Mouse (Mus musculus) midbrain, embryonic 16.5 days (tissue): ENCODE results near the gene Pik3cb. TPM values are rescaled to one million over a fixed set of nuclear protein-coding genes. Genes with fewer than 3 reads are reported as not detected.

ENCODE experiments used
- ATAC-seq: fragments of 200-750 bp; cut with Nextera tagmentation; 2 replicates; pipeline ENCODE4 v1.8.0; 2017; ENCODE audit warnings: moderate TSS enrichment
- H3K27ac ChIP-seq: fragments of 300-500 bp; sonication (generic); 2 replicates; pipeline ENCODE4 v1.5.1; 2014; ENCODE audit warnings: mild to moderate bottlenecking, low read length, mixed read lengths
- H3K27me3 ChIP-seq: fragments of 300-500 bp; sonication (generic); 2 replicates; pipeline ENCODE4 v1.6.1; 2014; ENCODE audit warnings: low read depth, low read length, mixed read lengths; ENCODE audit not compliant: control insufficient read depth, insufficient read depth
- H3K36me3 ChIP-seq: fragments of 300-500 bp; sonication (generic); 2 replicates; pipeline ENCODE4 v1.6.1; 2014; ENCODE audit warnings: mild to moderate bottlenecking, low read length, moderate library complexity, mixed read lengths; ENCODE audit not compliant: control insufficient read depth, insufficient read depth
- H3K4me1 ChIP-seq: fragments of 300-500 bp; sonication (generic); 2 replicates; pipeline ENCODE4 v1.6.1; 2014; ENCODE audit warnings: mild to moderate bottlenecking, low read length, mixed read lengths; ENCODE audit not compliant: control insufficient read depth, insufficient read depth
- H3K4me2 ChIP-seq: fragments of 300-500 bp; sonication (generic); 2 replicates; pipeline ENCODE4 v1.6.1; 2014; ENCODE audit warnings: mild to moderate bottlenecking, low read length, mixed read lengths
- H3K4me3 ChIP-seq: fragments of 300-500 bp; sonication (generic); 2 replicates; pipeline ENCODE4 v1.5.1; 2014; ENCODE audit warnings: low read depth, mild to moderate bottlenecking, low read length, moderate library complexity, mixed read lengths
- H3K9ac ChIP-seq: fragments of 300-500 bp; sonication (generic); 2 replicates; pipeline ENCODE4 v1.6.1; 2014; ENCODE audit warnings: low read depth, low read length, mixed read lengths
- H3K9me3 ChIP-seq: fragments of 300-500 bp; sonication (generic); replicated peaks from 2 replicates; pipeline ENCODE4 v1.6.1; 2014; ENCODE audit warnings: mild to moderate bottlenecking, low read length, mixed read lengths; ENCODE audit not compliant: control insufficient read depth, poor library complexity, severe bottlenecking
- WGBS: fragments of 180-500 bp; shearing (Covaris S2); extraction: QIAGEN DNeasy Blood & Tissue Kit; methylation state at CpG from one replicate; pipeline ENCODE4 v1.1.7; 2014; 5-methylcytosine and 5-hydroxymethylcytosine counted together
- polyA plus RNA-seq: library from polyadenylated mRNA; unstranded; fragments of >200 nt; fragmentation: Nextera tagmentation; extraction: Ambion mirVana; gene quantifications from 2 replicates; pipeline ENCODE4 v1.2.1, GENCODE M21; 2015

Pik3cb gene
- polyA plus RNA-seq, 1 experiment from 2014 or later: 2.3 TPM

DNA sequence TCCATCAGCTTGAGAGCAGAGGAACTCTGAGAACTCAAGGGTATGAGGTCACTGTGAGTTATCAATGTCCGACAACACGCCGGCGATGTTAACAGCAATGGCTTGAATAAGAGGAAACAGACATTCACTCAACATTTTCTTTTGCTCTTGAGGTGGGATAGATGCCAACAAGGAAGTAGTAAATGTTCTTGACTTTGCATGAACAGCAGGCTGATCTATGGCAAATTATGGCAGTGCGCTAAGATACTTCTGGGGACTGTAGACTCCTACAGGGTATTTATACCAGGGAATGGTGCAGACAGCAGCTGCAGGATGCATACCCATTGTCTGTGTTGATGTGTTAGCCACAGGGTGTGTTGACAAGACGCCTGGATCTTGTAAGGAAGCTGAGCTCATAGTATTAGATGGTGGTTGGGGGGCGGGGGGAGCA is 17.8 kb upstream of the Pik3cb start:
- Histone ChIP-seq H3K36me3 (no peaks in the 10 kb centered on the region), H3K4me3 (no peak overlapping the region), H3K27me3 (no peaks in the 10 kb centered on the region), H3K27ac (no peak overlapping the region), H3K9me3 (no peaks in the 10 kb centered on the region), H3K4me2 (no peak overlapping the region), H3K4me1 (peaks cover 2% of the 10 kb centered on the region; the same call in 1 of the 2 replicates), H3K9ac (no peak overlapping the region)
- WGBS: 86% methylated on average over 7 of the region's 7 CpGs
- no peak for ATAC-seq

DNA sequence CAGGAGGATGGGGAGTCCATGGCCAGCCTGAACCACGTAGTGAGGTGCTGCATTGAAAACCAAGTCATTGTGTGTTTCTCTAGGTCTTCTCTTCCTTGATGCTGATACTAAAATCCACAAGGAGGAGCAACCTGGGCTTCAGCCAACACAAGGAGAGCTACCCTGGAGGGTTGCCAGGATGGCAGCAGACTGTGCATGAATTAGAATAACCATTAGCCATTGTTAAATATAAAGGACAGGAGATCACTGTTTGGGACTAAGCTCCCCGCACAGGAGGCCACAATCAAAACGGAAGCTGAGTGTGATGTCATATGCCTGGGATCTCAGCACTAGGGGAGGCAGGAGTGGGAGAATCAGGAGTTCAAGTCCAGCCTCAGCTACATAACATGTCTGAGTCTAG is 13.2 kb upstream of the Pik3cb start:
- H3K9ac ChIP-seq: no peak overlapping the region
- no peaks in the 10 kb centered on the region for H3K27me3 ChIP-seq
- no peak for ATAC-seq
- no peak overlapping the region for H3K27ac ChIP-seq
- H3K4me1 ChIP-seq: peaks cover 2% of the 10 kb centered on the region; the same call in 1 of the 2 replicates
- no peaks in the 10 kb centered on the region for H3K36me3 ChIP-seq
- no peak overlapping the region for H3K4me2 ChIP-seq
- H3K4me3 ChIP-seq: no peak overlapping the region
- WGBS: 13% methylated on average over 3 of the region's 3 CpGs
- no peaks in the 10 kb centered on the region for H3K9me3 ChIP-seq

DNA sequence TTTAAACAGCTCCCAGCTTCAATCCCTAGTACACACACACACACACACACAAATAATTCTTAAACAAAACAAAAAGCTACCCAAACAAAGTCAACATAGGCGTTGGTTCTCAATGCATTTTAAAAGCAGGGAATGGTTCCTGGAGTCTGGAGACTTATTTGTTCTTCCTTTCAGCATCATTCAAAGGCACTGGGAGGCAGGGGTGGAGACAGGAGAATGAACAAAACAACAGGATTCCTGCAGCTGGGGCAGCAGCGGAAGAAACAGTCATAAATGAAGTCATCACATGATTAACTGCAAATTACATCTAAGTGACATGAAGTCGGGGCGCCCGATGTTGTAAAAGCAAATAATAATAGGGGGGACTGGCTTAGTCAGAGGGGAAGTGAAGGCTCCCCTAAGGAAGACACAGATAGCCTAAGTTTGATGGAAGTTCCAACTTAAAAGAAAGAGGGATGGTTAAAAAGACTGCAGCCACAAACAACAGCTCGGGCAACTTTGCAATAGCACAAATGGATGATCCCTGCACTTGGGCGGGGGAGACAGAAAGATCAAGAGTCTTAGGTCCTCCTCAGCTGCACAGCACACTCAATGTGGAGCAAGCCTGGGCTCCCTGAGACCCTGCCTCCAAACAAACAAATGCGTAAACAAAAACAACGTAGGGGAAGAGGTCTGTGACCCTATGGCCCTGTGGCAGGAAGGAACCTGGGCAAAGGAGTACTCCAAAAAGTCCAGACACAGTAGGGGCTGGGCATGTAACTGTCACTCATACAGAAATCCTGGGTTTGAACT is 12.5 kb upstream of the Pik3cb start:
- H3K27ac ChIP-seq: no peak overlapping the region
- no peak overlapping the region for H3K4me3 ChIP-seq
- H3K4me2 ChIP-seq: no peak overlapping the region
- ATAC-seq: no peak
- no peak overlapping the region for H3K9ac ChIP-seq
- no peaks in the 10 kb centered on the region for H3K36me3 ChIP-seq
- H3K9me3 ChIP-seq: no peaks in the 10 kb centered on the region
- peaks cover 2% of the 10 kb centered on the region; the same call in 1 of the 2 replicates for H3K4me1 ChIP-seq
- H3K27me3 ChIP-seq: no peaks in the 10 kb centered on the region
- 33% methylated on average over 9 of the region's 9 CpGs for WGBS

- H3K27ac ChIP-seq: no peak overlapping the region
- H3K4me2 ChIP-seq: no peak overlapping the region
- no peak overlapping the region for H3K9ac ChIP-seq
- no peaks in the 10 kb centered on the region for H3K4me1 ChIP-seq
- no peak overlapping the region for H3K4me3 ChIP-seq
- H3K9me3 ChIP-seq: no peaks in the 10 kb centered on the region
- WGBS: 85% methylated on average over 27 of the region's 27 CpGs
- no peaks in the 10 kb centered on the region for H3K36me3 ChIP-seq
- H3K27me3 ChIP-seq: no peaks in the 10 kb centered on the region
- no peak for ATAC-seq
Measured at GRCm38 (mm10) chr9:99146855-99147735, 6.7 kb upstream of the Pik3cb start.

DNA sequence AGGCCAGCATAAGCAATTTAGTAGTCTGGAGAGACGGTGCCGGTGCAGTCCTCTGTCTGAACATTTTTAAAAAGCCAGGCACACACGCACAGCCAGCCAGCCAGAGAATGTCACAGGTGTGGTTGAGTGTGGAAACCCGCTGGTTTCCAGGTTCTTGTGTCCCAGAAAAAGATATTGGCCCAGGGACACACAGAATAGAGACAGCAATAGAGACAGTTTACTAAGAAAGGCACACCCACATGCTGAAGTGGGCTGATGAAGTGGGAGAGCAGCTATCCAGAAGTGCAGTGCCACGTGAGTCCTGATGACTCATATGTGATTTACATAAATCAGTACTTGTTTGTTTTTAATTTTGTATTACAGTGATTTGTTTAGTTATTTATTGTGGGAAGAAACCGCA is 5.3 kb upstream of the Pik3cb start:
- WGBS: 64% methylated on average over 6 of the region's 6 CpGs
- Histone ChIP-seq H3K4me1 (0 out of 2 replicates have a peak, but pooled peaks cover 2% of the 10 kb centered on the region), H3K4me3 (no peak overlapping the region), H3K9me3 (no peaks in the 10 kb centered on the region), H3K4me2 (no peak overlapping the region), H3K27ac (no peak overlapping the region), H3K36me3 (no peaks in the 10 kb centered on the region), H3K27me3 (no peaks in the 10 kb centered on the region), H3K9ac (no peak overlapping the region)
- no peak for ATAC-seq

DNA sequence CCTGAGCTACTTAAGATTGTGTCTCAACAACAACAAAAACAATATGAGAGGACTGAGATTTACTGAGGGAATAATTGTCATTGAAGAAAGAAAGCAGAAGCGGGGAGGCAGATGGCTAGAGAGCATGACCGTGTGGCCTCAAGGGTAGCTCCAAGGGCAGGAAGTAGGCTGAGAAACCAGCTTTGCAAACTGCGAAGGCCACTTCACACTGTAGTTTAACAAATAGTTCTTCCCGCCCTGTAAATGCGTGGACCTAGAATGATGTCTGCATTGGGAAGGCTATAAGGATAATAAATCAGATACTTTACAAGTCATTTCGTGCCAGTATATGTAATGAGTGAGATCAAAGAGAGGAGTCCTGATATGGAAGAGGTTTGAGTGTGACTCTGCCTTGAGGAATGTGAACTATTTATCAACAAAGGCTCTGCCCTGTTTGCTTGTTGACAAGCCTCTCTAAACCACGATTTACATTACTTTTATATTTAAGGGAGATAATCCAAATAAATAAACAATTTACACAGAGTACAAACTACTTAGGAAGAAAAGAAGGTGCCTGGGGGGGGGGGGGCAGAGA is 4.1 kb upstream of the Pik3cb start:
- Histone ChIP-seq H3K9me3 (no peaks in the 10 kb centered on the region), H3K4me1 (0 out of 2 replicates have a peak, but pooled peaks cover 2% of the 10 kb centered on the region), H3K4me3 (no peak overlapping the region), H3K9ac (no peak overlapping the region), H3K27me3 (no peaks in the 10 kb centered on the region), H3K4me2 (no peak overlapping the region), H3K27ac (no peak overlapping the region), H3K36me3 (no peaks in the 10 kb centered on the region)
- WGBS: 75% methylated on average over 7 of the region's 7 CpGs
- ATAC-seq: no peak

- Histone ChIP-seq H3K9ac (no peak overlapping the region), H3K4me3 (no peak overlapping the region), H3K4me2 (no peak overlapping the region), H3K9me3 (no peaks in the 10 kb centered on the region), H3K4me1 (peaks cover 20% of the 10 kb centered on the region), H3K36me3 (no peaks in the 10 kb centered on the region), H3K27me3 (no peaks in the 10 kb centered on the region), H3K27ac (no peak overlapping the region)
- WGBS: 82% methylated on average over 8 of the region's 8 CpGs
- no peak for ATAC-seq
Measured at GRCm38 (mm10) chr9:99141618-99142017, 1.2 kb upstream of the Pik3cb start.

DNA sequence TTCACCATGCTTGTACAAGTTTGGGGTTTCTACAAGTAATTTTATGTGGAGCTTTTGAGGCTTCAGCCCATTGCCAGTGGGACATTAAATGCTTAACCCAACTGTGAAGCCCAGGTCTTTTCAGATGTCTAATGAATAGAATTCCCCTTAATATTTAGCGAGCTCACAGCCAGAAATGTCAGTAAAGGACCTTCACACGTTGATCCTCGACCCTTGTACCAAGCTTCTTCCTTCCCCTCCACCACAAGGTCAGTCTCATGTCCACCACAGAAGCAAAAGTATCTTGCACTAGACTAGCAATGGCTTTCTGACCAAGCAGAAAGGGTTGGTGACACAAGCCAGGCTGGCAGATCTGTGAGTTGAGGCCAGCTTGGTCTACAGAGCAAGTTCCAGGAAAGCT is 750 bp upstream of the Pik3cb start:
- ATAC-seq: no peak

More for the DNA sequence above, 750 bp upstream of the Pik3cb start:
- Histone ChIP-seq H3K4me3 (no peak overlapping the region; the same call in 1 of the 2 replicates), H3K4me2 (peak overlapping the region; percentile 73; the same call in 1 of the 2 replicates), H3K27ac (no peak overlapping the region), H3K9ac (no peak overlapping the region), H3K27me3 (no peaks in the 10 kb centered on the region), H3K9me3 (no peaks in the 10 kb centered on the region), H3K36me3 (no peaks in the 10 kb centered on the region), H3K4me1 (peaks cover 20% of the 10 kb centered on the region)
- 47% methylated on average over 3 of the region's 3 CpGs for WGBS
